Mouse (Mus musculus) central nervous system, embryonic 14 days (tissue): Measurements from ENCODE around the gene Serpina3k. TPM values are rescaled to one million over a fixed set of nuclear protein-coding genes. Genes with fewer than 3 reads are reported as not detected.

Experiments
- polyA plus RNA-seq: library from polyadenylated mRNA; depleted of rRNA; stranded (reverse); fragments of >200 nt; gene quantifications from 2 replicates; pipeline ENCODE4 v1.2.3, GENCODE M21; 2012; rRNA removed

Serpina3k gene
- polyA plus RNA-seq = not detected in 2 replicates

GRCm38 (mm10) chr12:104338226-104338625 is at the start of gene Serpina3k, which contains the start of gene Serpina3m:
TSS of gene Serpina3k (plus strand) at chr12:104338486.
TSS of gene Serpina3m (plus strand) at chr12:104338486.

GRCm38 (mm10) chr12:104314253-104314652 is 24.0 kb upstream of the Serpina3k start, which contains the start of gene Serpina3j:
TSS of gene Serpina3j (plus strand) at chr12:104314553.

Other genes starting within 250 kb of the Serpina3k start
- gene Serpina5, start 237.4 kb upstream of the Serpina3k start, polyA plus RNA-seq = not detected in 2 replicates
- gene Serpina3a, start 225.8 kb upstream of the Serpina3k start, polyA plus RNA-seq = not detected in 2 replicates
- gene Serpina3b, start 210.5 kb upstream of the Serpina3k start, polyA plus RNA-seq = not detected in 2 replicates
- gene Serpina3c, start 184.6 kb upstream of the Serpina3k start, polyA plus RNA-seq = not detected in 2 replicates
- gene Serpina3f, start 123.9 kb upstream of the Serpina3k start, polyA plus RNA-seq = 0.22 and 0.59 TPM in 2 replicates
- gene Serpina3g, start 102.2 kb upstream of the Serpina3k start, polyA plus RNA-seq = 0.92 and 4.2 TPM in 2 replicates
- gene Serpina3i, start 75.4 kb upstream of the Serpina3k start, polyA plus RNA-seq = 0.09 and 0.11 TPM in 2 replicates
- not detected in 2 replicates for gene Serpina3j, start 23.9 kb upstream of the Serpina3k start, polyA plus RNA-seq
- not detected in 2 replicates for gene Serpina3m, start within 50 bp of the Serpina3k start, polyA plus RNA-seq
- 0.44 and 1.6 TPM in 2 replicates for gene Serpina3n, start 68.2 kb downstream of the Serpina3k start, polyA plus RNA-seq
- gene Gsc, start 134.8 kb downstream of the Serpina3k start, polyA plus RNA-seq = 0.79 and 4.2 TPM in 2 replicates